Mouse (Mus musculus) heart, embryonic 15.5 days (tissue): ENCODE measurements at regions not wholly inside any gene's neighbourhood (a gene's known extent, or its start where the extent isn't known, plus 50 kb on each side); places are given as distances from the start of the nearest gene placed in this dataset.

ENCODE experiments used
- ATAC-seq: fragments of 200-750 bp; cut with Nextera tagmentation; replicated peaks from 2 replicates; pipeline ENCODE4 v1.8.0; 2017; ENCODE audit warnings: low read depth, moderate TSS enrichment; ENCODE audit not compliant: insufficient number of reproducible peaks, insufficient read depth, low FRiP score
- H3K27ac ChIP-seq: fragments of 300-500 bp; sonication (generic); 2 replicates; pipeline ENCODE4 v1.5.1; 2015; ENCODE audit warnings: mild to moderate bottlenecking, inconsistent platforms
- H3K27me3 ChIP-seq: fragments of 300-500 bp; sonication (generic); 2 replicates; pipeline ENCODE4 v1.6.1; 2015; ENCODE audit warnings: inconsistent platforms
- H3K36me3 ChIP-seq: fragments of 300-500 bp; sonication (generic); 2 replicates; pipeline ENCODE4 v1.6.1; 2015; ENCODE audit warnings: mild to moderate bottlenecking, inconsistent platforms
- H3K4me1 ChIP-seq: fragments of 300-500 bp; sonication (generic); replicated peaks from 2 replicates; pipeline ENCODE4 v1.6.1; 2015; ENCODE audit warnings: inconsistent platforms
- H3K4me2 ChIP-seq: fragments of 300-500 bp; sonication (generic); 2 replicates; pipeline ENCODE4 v1.6.1; 2015; ENCODE audit warnings: inconsistent platforms, mild to moderate bottlenecking, moderate library complexity
- H3K4me3 ChIP-seq: fragments of 300-500 bp; sonication (generic); 2 replicates; pipeline ENCODE4 v1.5.1; 2015; ENCODE audit warnings: mild to moderate bottlenecking, inconsistent platforms
- H3K9ac ChIP-seq: fragments of 300-500 bp; sonication (generic); 2 replicates; pipeline ENCODE4 v1.6.1; 2015; ENCODE audit warnings: mild to moderate bottlenecking, inconsistent platforms
- H3K9me3 ChIP-seq: fragments of 300-500 bp; sonication (generic); replicated peaks from 2 replicates; pipeline ENCODE4 v1.6.1; 2016; ENCODE audit warnings: inconsistent platforms
- WGBS: fragments of 180-500 bp; shearing (Covaris S2); methylation state at CpG from one replicate; pipeline ENCODE4 v1.1.7; 2015; ENCODE audit warnings: mixed read lengths; 5-methylcytosine and 5-hydroxymethylcytosine counted together

- Histone ChIP-seq H3K27ac (no peak overlapping the region), H3K27me3 (peaks cover 36% of the 10 kb centered on the region), H3K4me1 (no peaks in the 10 kb centered on the region), H3K4me3 (no peak overlapping the region), H3K9me3 (no peaks in the 10 kb centered on the region), H3K36me3 (no peaks in the 10 kb centered on the region), H3K4me2 (no peak overlapping the region), H3K9ac (no peak overlapping the region)
- no peak for ATAC-seq
- WGBS = 77% methylated on average over 4 of the region's 4 CpGs
Measured at GRCm38 (mm10) chr8:92063333-92063732, 261.5 kb upstream of the Irx3 start.

DNA sequence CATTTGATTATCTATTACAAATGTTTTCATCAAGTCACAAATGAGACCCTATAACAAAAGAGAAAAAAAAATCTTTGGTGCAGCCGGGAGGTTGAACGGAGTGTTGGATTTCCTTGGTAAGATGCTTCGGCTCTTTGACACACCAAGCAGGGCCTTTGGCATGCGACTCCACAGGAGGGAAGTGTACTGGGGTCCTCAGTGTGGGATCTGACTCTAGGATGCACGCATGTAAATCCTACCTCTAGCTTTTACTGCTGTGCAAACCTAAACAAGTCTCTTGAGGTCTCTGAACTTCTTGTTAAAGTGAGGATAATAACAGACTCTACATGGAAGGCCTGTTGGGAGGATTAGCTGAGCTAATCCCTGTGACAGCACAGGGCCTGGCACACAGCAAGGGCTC, 257.6 kb upstream of the Irx3 start:
- 85% methylated on average over 5 of the region's 5 CpGs for WGBS

GRCm38 (mm10) chr8:92058953-92059352, 257.1 kb upstream of the Irx3 start:
- WGBS = 76% methylated on average over 10 of the region's 10 CpGs

More for the DNA sequence above, 257.6 kb upstream of the Irx3 start:
- no peak for ATAC-seq
- H3K4me3 ChIP-seq = no peak overlapping the region
- H3K9me3 ChIP-seq = no peaks in the 10 kb centered on the region
- H3K27ac ChIP-seq = no peak overlapping the region
- no peak overlapping the region for H3K9ac ChIP-seq
- H3K4me2 ChIP-seq = no peak overlapping the region
- peaks cover 28% of the 10 kb centered on the region for H3K27me3 ChIP-seq
- no peaks in the 10 kb centered on the region for H3K4me1 ChIP-seq
- H3K36me3 ChIP-seq = no peaks in the 10 kb centered on the region

DNA sequence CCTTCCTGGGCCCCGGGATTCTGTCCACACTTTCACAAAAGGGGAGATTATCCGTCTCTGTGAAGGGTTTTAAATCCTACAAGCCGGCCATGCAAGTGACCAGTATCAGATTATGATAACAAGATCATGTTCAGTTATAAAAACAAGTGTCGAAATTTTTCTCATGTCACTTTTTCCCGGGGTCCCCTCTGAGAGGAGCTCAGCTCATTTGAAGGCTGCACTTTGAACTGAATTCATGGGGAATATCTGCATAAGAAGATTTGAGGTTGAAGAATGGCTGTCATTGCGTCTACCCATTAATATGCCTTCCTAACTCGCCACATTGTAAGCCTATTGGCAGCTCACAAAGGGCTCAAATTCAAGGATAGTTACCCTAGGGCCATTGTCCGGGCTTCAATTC, 256.0 kb upstream of the Irx3 start:
- peaks cover 17% of the 10 kb centered on the region for H3K27me3 ChIP-seq
- no peaks in the 10 kb centered on the region for H3K36me3 ChIP-seq
- H3K4me1 ChIP-seq = no peaks in the 10 kb centered on the region
- H3K9ac ChIP-seq = no peak overlapping the region
- no peak overlapping the region for H3K4me3 ChIP-seq
- H3K9me3 ChIP-seq = no peaks in the 10 kb centered on the region
- no peak for ATAC-seq
- no peak overlapping the region for H3K27ac ChIP-seq
- 55% methylated on average over 8 of the region's 8 CpGs for WGBS
- H3K4me2 ChIP-seq = no peak overlapping the region

More at GRCm38 (mm10) chr8:92058953-92059352, 257.1 kb upstream of the Irx3 start:
- no peak overlapping the region for H3K4me3 ChIP-seq
- no peaks in the 10 kb centered on the region for H3K9me3 ChIP-seq
- no peak overlapping the region for H3K9ac ChIP-seq
- no peak overlapping the region for H3K27ac ChIP-seq
- no peaks in the 10 kb centered on the region for H3K4me1 ChIP-seq
- H3K36me3 ChIP-seq = no peaks in the 10 kb centered on the region
- no peak overlapping the region for H3K4me2 ChIP-seq
- no peak for ATAC-seq
- H3K27me3 ChIP-seq = peaks cover 23% of the 10 kb centered on the region

- WGBS = 64% methylated on average over 4 of the region's 4 CpGs
- Histone ChIP-seq H3K4me1 (no peaks in the 10 kb centered on the region), H3K4me2 (no peak overlapping the region), H3K4me3 (no peak overlapping the region), H3K36me3 (no peaks in the 10 kb centered on the region), H3K9me3 (no peaks in the 10 kb centered on the region), H3K9ac (no peak overlapping the region), H3K27ac (no peak overlapping the region), H3K27me3 (peaks cover 9% of the 10 kb centered on the region; the same call in 1 of the 2 replicates)
- ATAC-seq = no peak
Measured at GRCm38 (mm10) chr8:92055590-92055989, 253.7 kb upstream of the Irx3 start.

DNA sequence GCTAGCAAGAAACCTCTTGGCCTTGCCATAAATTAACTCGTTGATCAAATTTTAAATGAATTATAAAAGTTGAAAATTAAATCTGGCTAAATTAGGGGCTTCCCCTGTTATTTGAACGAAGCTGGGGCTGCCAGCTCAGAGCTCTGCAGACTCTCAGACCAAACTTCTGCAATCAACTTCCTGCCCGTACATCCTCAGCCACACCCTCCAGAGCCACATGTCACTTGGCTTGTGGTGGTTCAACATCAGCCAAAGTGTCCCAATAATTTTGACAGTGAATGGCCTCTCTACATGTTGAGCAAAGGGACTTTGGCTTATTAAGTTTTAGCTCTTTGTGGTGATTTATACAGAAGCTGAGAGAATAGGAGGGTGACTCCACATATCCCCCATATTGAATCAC, 242.8 kb upstream of the Irx3 start:
- no peak for ATAC-seq
- no peak overlapping the region for H3K27ac ChIP-seq
- no peaks in the 10 kb centered on the region for H3K9me3 ChIP-seq
- 70% methylated on average over 3 of the region's 3 CpGs for WGBS
- H3K4me3 ChIP-seq = no peak overlapping the region
- H3K27me3 ChIP-seq = no peaks in the 10 kb centered on the region
- no peak overlapping the region for H3K4me2 ChIP-seq
- no peaks in the 10 kb centered on the region for H3K4me1 ChIP-seq
- no peak overlapping the region for H3K9ac ChIP-seq
- H3K36me3 ChIP-seq = no peaks in the 10 kb centered on the region

GRCm38 (mm10) chr8:92042951-92043350, 241.1 kb upstream of the Irx3 start:
- WGBS = 22% methylated on average over 6 of the region's 6 CpGs
- no peak overlapping the region for H3K9ac ChIP-seq
- no peak for ATAC-seq

GRCm38 (mm10) chr8:92029954-92030353, 228.1 kb upstream of the Irx3 start:
- Histone ChIP-seq H3K9ac (no peak overlapping the region), H3K27me3 (peaks cover 46% of the 10 kb centered on the region)

More at GRCm38 (mm10) chr8:92042951-92043350, 241.1 kb upstream of the Irx3 start:
- no peaks in the 10 kb centered on the region for H3K27me3 ChIP-seq
- H3K36me3 ChIP-seq = no peaks in the 10 kb centered on the region
- no peak overlapping the region for H3K4me3 ChIP-seq
- no peaks in the 10 kb centered on the region for H3K9me3 ChIP-seq
- no peaks in the 10 kb centered on the region for H3K4me1 ChIP-seq
- H3K27ac ChIP-seq = no peak overlapping the region
- H3K4me2 ChIP-seq = no peak overlapping the region

GRCm38 (mm10) chr8:92029516-92029915, 227.6 kb upstream of the Irx3 start:
- no peaks in the 10 kb centered on the region for H3K36me3 ChIP-seq
- peaks cover 50% of the 10 kb centered on the region for H3K27me3 ChIP-seq
- H3K27ac ChIP-seq = no peak overlapping the region
- no peaks in the 10 kb centered on the region for H3K9me3 ChIP-seq
- H3K4me2 ChIP-seq = no peak overlapping the region
- WGBS = 39% methylated on average over 6 of the region's 6 CpGs
- no peaks in the 10 kb centered on the region; the same call in 1 of the 2 replicates for H3K4me1 ChIP-seq
- no peak for ATAC-seq
- H3K9ac ChIP-seq = no peak overlapping the region
- no peak overlapping the region for H3K4me3 ChIP-seq

More at GRCm38 (mm10) chr8:92029954-92030353, 228.1 kb upstream of the Irx3 start:
- H3K9me3 ChIP-seq = no peaks in the 10 kb centered on the region
- 51% methylated on average over 9 of the region's 9 CpGs for WGBS
- H3K4me1 ChIP-seq = no peaks in the 10 kb centered on the region; the same call in 1 of the 2 replicates
- no peak overlapping the region for H3K27ac ChIP-seq
- ATAC-seq = no peak
- no peak overlapping the region for H3K4me2 ChIP-seq
- no peaks in the 10 kb centered on the region for H3K36me3 ChIP-seq
- no peak overlapping the region for H3K4me3 ChIP-seq

- H3K27me3 ChIP-seq = peaks cover 51% of the 10 kb centered on the region
- 14% methylated on average over 6 of the region's 6 CpGs for WGBS
- no peaks in the 10 kb centered on the region for H3K36me3 ChIP-seq
- no peak overlapping the region for H3K9ac ChIP-seq
- no peak overlapping the region for H3K4me3 ChIP-seq
- H3K9me3 ChIP-seq = no peaks in the 10 kb centered on the region
- no peak for ATAC-seq
- H3K27ac ChIP-seq = no peak overlapping the region
- H3K4me1 ChIP-seq = peaks cover 5% of the 10 kb centered on the region; the same call in 1 of the 2 replicates
- H3K4me2 ChIP-seq = no peak overlapping the region
Measured at GRCm38 (mm10) chr8:92028308-92028707, 226.4 kb upstream of the Irx3 start.

DNA sequence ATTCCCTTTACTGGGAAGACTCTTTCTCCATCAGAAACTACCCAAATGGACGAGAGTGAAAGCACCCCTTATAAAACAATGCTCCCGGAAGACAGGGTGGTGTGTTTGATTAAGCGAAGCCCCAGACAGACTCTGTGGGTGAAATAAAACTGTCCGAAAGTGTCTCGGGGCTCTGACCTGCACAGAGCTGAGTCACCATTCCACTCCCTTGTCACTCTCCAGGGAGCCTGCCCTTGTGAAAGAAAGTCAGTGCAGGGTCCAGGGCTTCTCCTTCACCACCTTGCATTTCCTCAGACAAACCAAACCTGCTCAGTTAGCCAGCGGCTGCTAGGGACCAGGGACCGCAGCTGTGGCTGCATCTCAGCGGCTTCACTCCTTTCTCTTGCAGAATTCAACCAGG, 222.3 kb upstream of the Irx3 start:
- 17% methylated on average over 8 of the region's 8 CpGs for WGBS
- ATAC-seq = no peak; the same call in 1 of the 2 replicates
- peak overlapping the region; percentile 12; the same call in 1 of the 2 replicates for H3K4me3 ChIP-seq

DNA sequence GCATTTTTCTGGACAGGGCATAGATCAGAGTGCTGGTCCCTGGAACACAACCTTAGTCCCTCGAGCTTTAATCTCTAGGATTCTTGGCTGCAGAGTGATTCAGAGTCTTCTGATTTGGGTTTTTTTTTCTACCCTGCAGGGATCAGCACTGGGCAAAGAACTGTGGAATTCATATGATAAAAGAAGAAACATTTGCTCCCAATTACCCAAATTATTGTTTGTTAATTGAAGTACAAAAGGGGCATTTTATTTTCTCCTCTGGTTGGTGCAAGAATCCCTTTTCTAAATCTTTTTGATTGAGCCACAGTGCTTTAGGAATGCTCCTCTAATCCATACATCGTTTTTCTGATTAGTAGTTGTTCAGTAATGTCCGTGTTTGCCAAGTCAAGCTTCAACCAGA, 219.7 kb upstream of the Irx3 start:
- no peak overlapping the region for H3K4me2 ChIP-seq
- WGBS = 75% methylated on average over 3 of the region's 3 CpGs
- no peaks in the 10 kb centered on the region for H3K36me3 ChIP-seq
- H3K4me3 ChIP-seq = no peak overlapping the region
- no peak overlapping the region for H3K27ac ChIP-seq
- peaks cover 25% of the 10 kb centered on the region for H3K27me3 ChIP-seq
- peaks cover 5% of the 10 kb centered on the region; the same call in 1 of the 2 replicates for H3K4me1 ChIP-seq
- no peak overlapping the region for H3K9ac ChIP-seq
- no peaks in the 10 kb centered on the region for H3K9me3 ChIP-seq
- ATAC-seq = no peak

More for the DNA sequence above, 222.3 kb upstream of the Irx3 start:
- H3K4me1 ChIP-seq = peaks cover 5% of the 10 kb centered on the region; the same call in 1 of the 2 replicates
- H3K27me3 ChIP-seq = peaks cover 42% of the 10 kb centered on the region
- peak overlapping the region; percentile 32 for H3K4me2 ChIP-seq
- no peak overlapping the region for H3K27ac ChIP-seq
- no peaks in the 10 kb centered on the region for H3K9me3 ChIP-seq
- H3K36me3 ChIP-seq = no peaks in the 10 kb centered on the region
- no peak overlapping the region for H3K9ac ChIP-seq
